ENCODE assay signal across 18 mouse cellular contexts in genomic region chr9:69597472-69597871, GRCm38 (mm10).
DNase-seq lines count a peak whose midpoint lies in the region; ATAC-seq lines count a peak whose summit lies in the region.
"Had no signal": no experiment of that assay in that cellular context is flagged by ENCODE, and none has a peak within 500 bp of the region (broad histone marks: within the 10 kb centered on the region; RNA-seq: fewer than 3 reads in every experiment).

No protein-coding gene starts in this region.

- DNase-seq in heart, embryonic 10.5 days (ENCODE audit: low spot score), result peak; percentile 13
- DNase-seq in heart, postnatal 14 days, result no peak
- DNase-seq in retina, postnatal 1 day, result peak; percentile 45
- no peak for DNase-seq in retina, embryonic 14.5 days (ENCODE audit: low spot score)
- DNase-seq in right cerebral cortex, adult 18-20 months, result no peak
- DNase-seq: adrenal gland, adult 2 months; adrenal gland, postnatal 25 days; cerebellum, adult 18-20 months; cerebellum, adult 9-11 months; cerebellum, postnatal 36 days; forebrain, postnatal 0 days; gastrocnemius, postnatal 14 days; heart, postnatal 36 days had no signal

- H3K27ac ChIP-seq in heart, embryonic 10.5 days, result no peak overlapping the region
- H3K27ac ChIP-seq: forebrain, embryonic 13.5 days; hindbrain, embryonic 12.5 days had no signal

- no peaks in the 10 kb centered on the region for H3K36me3 ChIP-seq in heart, embryonic 10.5 days
- H3K36me3 ChIP-seq: hindbrain, embryonic 12.5 days had no signal

- WGBS in heart, embryonic 10.5 days, result 78% methylated on average over 8 of the region's 8 CpGs

- no peak overlapping the region for H3K4me3 ChIP-seq in heart, embryonic 10.5 days
- H3K4me3 ChIP-seq: forebrain, embryonic 13.5 days; hindbrain, embryonic 12.5 days had no signal

- no peaks in the 10 kb centered on the region for H3K27me3 ChIP-seq in heart, embryonic 10.5 days (ENCODE audit: insufficient read depth, poor library complexity, severe bottlenecking)
- H3K27me3 ChIP-seq: hindbrain, embryonic 12.5 days had no signal

- no peaks in the 10 kb centered on the region for H3K9me3 ChIP-seq in heart, embryonic 10.5 days
- H3K9me3 ChIP-seq: forebrain, embryonic 13.5 days; hindbrain, embryonic 12.5 days had no signal

- H3K4me1 ChIP-seq in heart, embryonic 10.5 days, result no peaks in the 10 kb centered on the region
- H3K4me1 ChIP-seq: hindbrain, embryonic 12.5 days had no signal

- intact Hi-C loops in heart, postnatal 14 days (cut with DNase I), result no loop called here

- ATAC-seq in granulocyte monocyte progenitor cell, adult 5-6 weeks (replicated peaks; ENCODE audit: poor library complexity, severe bottlenecking), result peak; percentile 78
- ATAC-seq: forebrain, embryonic 13.5 days; forebrain, postnatal 0 days; hindbrain, embryonic 16.5 days; inflammation-experienced regulatory T-cells, adult 6 months had no signal

Comparison
In these comparisons a context has a peak if more than half of its experiments do, and no peak if none do; other contexts are left out.
1. DNase-seq: peak in heart, embryonic 10.5 days (single experiment) and retina, postnatal 1 day (single experiment); none in heart, postnatal 14 days (0 of 2), retina, embryonic 14.5 days (single experiment) and right cerebral cortex, adult 18-20 months (single experiment).